Mouse (Mus musculus) lung, adult 2 months (tissue): Measurements from ENCODE around the gene Mr1. TPM values are rescaled to one million over a fixed set of nuclear protein-coding genes. Genes with fewer than 3 reads are reported as not detected.

Source experiments
- DNase-seq: peaks from one replicate; pipeline ENCODE4 v3.0.0; 2022
- H3K4me1 ChIP-seq: fragments of 200-500 bp; 2 replicates; pipeline ENCODE4 v1.6.1; 2011; ENCODE audit warnings: low read length; ENCODE audit not compliant: control insufficient read depth, insufficient read depth
- H3K4me3 ChIP-seq: fragments of 200-500 bp; replicated peaks from 2 replicates; pipeline ENCODE3; 2011; ENCODE audit warnings: low read depth, mild to moderate bottlenecking, control low read depth, low read length; ENCODE audit errors: extremely low read depth
- CTCF ChIP-seq: fragments of 200-500 bp; IDR thresholded peaks from 2 replicates; pipeline ENCODE4 v1.5.1; 2011; ENCODE audit warnings: mild to moderate bottlenecking, low read length, control low read depth; ENCODE audit not compliant: insufficient read depth
- POLR2A ChIP-seq: fragments of 200-500 bp; IDR thresholded peaks from 2 replicates; pipeline ENCODE4 v1.6.1; 2011; ENCODE audit warnings: low read depth, mild to moderate bottlenecking, control low read depth, low read length, borderline replicate concordance; ENCODE audit errors: extremely low read depth
- WGBS: fragments of 180-500 bp; shearing (Covaris S2); methylation state at CpG from one replicate; pipeline ENCODE4 v1.1.7; 2018; 5-methylcytosine and 5-hydroxymethylcytosine counted together
- polyA plus RNA-seq: library from polyadenylated mRNA; depleted of rRNA; stranded (reverse); fragments of >200 nt; gene quantifications from 2 replicates; pipeline ENCODE4 v1.2.3, GENCODE M21; 2012; rRNA removed

The Mr1 gene
- polyA plus RNA-seq, 1 experiment: 11.1 TPM

GRCm38 (mm10) chr1:155082158-155082964 is 64.3 kb downstream of the Mr1 start:
- Histone ChIP-seq H3K4me1 (peaks cover 21% of the 10 kb centered on the region), H3K4me3 (peak overlapping the region; percentile 49)
- no peak for DNase-seq
- TF ChIP-seq CTCF: no peak
- no peak for TF ChIP-seq POLR2A
- WGBS: 25% methylated on average over 11 of the region's 11 CpGs

- Histone ChIP-seq H3K4me1 (peaks cover 15% of the 10 kb centered on the region; the same call in 1 of the 2 replicates), H3K4me3 (no peak overlapping the region)
- DNase-seq: no peak
- 71% methylated on average over 3 of the region's 3 CpGs for WGBS
- no peak for TF ChIP-seq CTCF
- no peak for TF ChIP-seq POLR2A
These were observed 68.9 kb downstream of the Mr1 start for GRCm38 (mm10) chr1:155077675-155078074.

Other genes starting within 250 kb of the Mr1 start
- 38.1 and 42.8 TPM in 2 replicates for gene Ier5, start 47.2 kb downstream of the Mr1 start, polyA plus RNA-seq
- 81.6 and 83.1 TPM in 2 replicates for gene Stx6, start 11.9 kb upstream of the Mr1 start, polyA plus RNA-seq
- gene BC034090, start 97.6 kb upstream of the Mr1 start, polyA plus RNA-seq: 9.3 and 9.9 TPM in 2 replicates